Mouse (Mus musculus) activated CD4-positive, CD25-positive, alpha-beta regulatory T cell, adult 4 months (primary cell): Measurements from ENCODE around the gene Kdm2b. TPM values are rescaled to one million over a fixed set of nuclear protein-coding genes. Genes with fewer than 3 reads are reported as not detected.

Experiments used
- ATAC-seq: one replicate; pipeline ENCODE4 v1.8.0; 2017
- polyA plus RNA-seq, 2 experiments: library from polyadenylated mRNA; unstranded; fragments of 100-300 nt; shearing (Covaris generic); gene quantifications; one replicate each; pipeline ENCODE4 v1.2.1; 2017

Gene Kdm2b
- 10 to 100 TPM; 28.2 to 43.2 TPM for polyA plus RNA-seq

DNA sequence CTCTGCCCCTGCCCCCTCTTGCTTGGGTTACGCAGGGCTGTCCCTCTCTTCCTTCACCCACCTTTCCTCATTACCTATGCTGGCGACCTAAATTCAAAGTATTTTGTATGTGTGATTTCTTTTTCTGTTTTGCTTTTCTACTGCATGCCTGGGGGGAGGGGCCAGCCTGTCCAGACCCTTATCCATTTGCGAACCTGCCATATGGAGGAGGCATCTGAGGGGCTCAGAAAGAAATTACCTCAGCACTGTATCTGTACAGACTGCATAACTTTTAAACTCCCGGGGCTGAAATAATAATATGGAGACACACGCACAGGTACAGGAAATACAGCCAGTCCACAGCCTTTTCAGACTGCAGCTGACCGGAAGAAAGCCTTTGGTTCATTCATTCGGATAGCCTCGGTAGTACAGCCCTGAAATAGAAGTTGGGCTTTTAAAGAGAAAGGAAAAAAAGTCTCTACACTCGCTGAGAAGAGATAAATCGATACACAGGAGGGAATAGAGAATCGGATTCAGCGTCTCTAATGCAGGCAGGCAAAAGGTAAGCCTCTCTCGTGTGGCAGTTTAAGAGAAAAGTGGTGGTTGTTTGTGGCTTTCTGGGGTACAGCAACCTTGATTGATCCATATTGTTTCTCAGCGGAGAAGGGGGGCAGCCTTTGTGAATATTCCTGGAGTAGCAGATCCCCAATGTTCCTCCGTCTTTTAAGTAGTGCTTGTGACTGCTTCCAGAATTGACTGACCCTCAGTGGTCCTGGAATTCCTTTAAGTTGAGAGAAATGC is at the start of gene Kdm2b:
Gene Kdm2b (minus strand): TSS at position 273 of the 780 bp plus-strand sequence.
- ATAC-seq: no peak

DNA sequence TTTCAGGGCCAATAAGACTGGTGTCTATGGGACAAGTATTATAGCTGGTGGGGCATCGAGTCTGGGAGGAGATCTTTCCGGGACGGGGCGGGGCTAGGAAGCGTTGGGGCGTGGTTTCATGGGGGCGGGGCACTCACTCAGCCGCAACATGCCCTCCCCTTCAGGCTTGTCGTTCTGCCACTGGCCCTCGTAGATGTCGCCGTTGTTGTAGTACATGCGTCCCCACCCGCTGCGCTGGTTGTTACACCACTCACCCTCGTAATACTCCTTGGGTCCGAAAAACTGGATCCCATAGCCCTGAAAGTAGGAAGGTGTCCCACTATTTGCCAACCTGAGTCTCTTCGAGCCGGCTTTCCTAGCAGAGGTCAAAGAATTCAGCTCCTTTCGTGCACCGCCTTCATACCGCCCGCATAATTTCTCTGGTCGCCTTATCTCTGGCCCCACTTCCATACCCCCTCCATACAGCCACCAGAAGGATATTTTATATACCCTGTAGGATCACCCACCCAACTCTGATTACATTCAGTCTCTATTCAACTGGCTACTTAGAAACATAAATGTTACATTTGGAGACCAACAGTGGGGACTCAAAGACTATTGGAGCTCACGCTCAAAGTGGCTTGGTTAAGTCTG is 49.6 kb upstream of the Kdm2b start:
- ATAC-seq: peak; percentile 86

DNA sequence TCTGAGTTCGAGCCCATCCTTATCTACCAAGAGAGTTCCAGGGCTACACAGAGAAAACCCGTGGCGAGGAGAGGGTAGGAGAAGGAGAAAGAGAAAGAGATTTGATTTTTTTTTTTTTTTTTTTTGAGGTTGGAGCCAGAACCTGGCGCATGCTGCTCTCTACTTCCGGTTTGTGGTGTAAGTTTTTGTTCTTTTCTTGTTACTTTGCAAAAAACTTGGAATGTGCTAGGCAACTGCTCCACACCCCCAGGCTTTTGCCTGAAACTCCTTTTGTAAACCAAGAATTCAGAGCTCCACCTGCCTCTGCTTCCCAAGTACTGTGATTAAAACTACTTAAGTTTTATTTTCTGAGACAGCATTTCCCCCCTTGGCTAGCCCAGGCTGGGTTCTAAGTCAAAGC is 48.5 kb upstream of the Kdm2b start:
- no peak for ATAC-seq

DNA sequence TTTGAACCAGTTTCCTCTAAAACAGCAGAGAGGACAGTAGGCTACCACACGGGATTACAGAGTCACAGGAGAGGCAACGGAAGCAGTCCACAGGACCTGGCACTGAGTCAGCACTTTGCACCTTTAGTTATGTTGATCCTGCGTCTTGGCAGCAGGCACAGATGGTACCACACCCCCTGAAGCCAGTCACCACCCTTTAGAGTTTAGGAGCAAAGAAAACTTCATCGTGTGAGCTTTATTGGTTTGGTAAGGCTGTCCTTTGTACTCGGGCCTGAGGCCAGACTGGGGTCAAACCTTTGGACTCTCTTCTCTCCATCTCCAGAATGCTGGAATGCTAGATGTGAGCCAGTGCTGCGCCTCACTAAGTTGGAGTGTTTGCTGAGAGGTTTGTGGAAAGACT is 45.9 kb upstream of the Kdm2b start:
- no peak for ATAC-seq

DNA sequence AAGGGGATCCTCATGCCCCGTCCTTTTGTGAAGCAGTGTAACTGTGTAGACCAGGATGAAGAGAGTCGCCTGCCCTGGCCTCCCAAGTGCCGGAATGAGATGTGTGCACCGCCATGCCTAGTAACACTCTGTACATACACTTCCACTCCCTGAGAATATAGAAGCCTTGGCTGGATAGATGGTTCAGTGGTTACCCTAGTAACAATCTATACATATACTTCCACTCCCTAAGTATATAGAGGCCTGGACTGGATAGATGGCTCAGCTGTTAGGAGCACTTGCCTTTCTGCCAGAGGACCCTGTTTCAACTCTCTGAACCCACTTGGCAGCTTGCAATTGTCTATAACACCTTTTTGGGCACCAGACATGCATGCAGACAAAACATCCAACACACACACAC is 45.5 kb upstream of the Kdm2b start:
- ATAC-seq: no peak

DNA sequence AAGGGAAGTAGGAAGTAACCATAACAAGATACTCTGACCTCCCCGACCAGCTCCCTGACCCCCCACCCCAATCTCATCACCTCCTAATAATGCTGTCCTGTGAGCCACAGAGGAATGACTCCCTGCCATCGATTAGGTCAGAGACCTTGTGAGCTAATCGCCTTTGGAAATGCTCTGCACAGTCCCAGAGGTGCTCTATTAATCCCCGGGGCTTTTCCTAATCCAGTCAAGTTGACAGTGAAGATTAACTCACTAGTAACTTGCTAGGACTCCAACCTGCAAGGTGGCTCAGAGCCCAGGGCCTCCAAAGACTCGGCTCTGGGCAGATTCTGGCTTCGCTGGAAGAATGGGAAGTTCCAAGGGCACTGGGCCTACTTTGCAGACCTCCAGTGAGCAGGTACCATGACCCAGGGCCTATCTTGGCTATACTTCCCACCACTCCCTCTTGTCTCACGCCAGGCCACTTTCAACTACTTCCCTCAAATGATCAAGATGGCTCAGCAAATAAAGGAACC is 44.1 kb upstream of the Kdm2b start:
- no peak for ATAC-seq

DNA sequence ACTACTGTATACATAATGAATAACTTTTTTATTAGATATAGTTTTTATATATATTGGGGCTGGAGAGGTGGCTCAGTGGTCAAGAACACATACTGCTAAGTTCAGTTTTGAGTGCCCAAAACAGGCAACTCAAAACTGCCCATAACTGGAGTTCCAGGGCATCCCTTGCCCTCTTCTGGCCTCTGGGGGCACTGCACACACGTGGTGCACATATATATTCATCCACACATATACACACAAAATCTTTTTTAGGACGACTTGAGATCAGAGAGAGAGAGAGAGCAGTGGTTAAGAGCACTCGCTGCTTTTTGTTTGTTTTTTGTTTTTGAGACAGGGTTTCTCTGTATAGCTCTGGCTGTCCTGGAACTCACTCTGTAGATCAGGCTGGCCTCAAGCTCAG is 41.7 kb upstream of the Kdm2b start:
- no peak for ATAC-seq

DNA sequence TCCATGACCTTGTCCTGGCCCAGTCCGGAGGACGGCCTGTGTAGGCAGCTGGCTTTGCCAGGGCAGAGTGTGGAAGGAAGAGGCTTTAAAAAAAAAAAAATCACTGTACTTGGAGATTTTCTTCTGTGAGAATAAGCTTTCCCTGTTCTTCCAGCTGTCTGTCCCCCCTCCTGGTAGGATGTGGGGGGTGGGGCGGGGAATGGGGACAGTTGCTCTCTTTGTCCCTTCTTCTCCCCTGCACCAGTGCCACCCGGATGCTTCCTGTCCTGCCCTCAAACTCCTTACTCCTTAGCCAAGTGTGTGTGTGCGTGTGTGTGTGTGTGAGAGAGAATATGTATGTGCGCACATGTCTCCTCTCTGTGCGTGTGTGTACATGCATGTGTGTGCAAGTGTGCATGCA is 40.1 kb upstream of the Kdm2b start:
- no peak for ATAC-seq

DNA sequence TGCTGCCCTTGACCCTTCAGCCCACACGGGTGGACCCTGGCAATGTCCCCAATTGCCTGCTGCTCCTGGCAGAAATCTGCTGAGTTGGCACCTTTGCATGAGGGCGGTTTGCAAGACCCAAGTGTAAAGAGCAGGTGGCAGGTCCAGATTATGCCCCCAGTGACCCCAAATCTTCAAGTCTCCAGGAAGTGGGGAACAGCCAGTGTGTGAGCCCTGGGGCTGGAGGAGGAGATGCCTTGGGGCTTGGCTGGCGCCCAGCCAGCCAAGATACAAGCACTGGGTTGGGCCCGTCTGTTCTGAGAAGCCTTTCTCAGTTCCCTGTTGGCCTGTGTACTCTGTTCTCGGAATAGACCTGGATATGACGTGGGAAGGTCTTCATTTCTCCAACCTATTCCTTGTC is 37.8 kb upstream of the Kdm2b start:
- ATAC-seq: no peak

DNA sequence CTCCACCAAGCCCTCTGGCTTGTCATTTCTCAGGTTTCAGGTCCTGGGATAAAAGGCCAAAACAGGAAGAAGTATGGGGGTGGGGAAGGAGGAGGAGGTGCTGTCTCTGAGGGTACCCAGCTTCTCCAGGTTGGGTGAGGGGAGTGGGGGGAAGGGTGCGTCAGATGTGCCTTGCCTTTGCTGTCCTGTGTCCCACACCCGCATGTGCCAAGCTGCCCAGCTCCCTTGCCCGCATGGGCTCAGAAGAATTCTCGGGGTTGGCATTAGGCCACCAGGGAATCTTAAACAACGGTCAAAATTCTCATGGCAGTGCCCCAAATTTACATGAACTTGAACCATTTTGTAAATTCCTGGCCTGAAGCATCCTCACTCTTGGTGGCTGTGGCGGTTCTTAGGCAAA is 36.8 kb upstream of the Kdm2b start:
- ATAC-seq: no peak

DNA sequence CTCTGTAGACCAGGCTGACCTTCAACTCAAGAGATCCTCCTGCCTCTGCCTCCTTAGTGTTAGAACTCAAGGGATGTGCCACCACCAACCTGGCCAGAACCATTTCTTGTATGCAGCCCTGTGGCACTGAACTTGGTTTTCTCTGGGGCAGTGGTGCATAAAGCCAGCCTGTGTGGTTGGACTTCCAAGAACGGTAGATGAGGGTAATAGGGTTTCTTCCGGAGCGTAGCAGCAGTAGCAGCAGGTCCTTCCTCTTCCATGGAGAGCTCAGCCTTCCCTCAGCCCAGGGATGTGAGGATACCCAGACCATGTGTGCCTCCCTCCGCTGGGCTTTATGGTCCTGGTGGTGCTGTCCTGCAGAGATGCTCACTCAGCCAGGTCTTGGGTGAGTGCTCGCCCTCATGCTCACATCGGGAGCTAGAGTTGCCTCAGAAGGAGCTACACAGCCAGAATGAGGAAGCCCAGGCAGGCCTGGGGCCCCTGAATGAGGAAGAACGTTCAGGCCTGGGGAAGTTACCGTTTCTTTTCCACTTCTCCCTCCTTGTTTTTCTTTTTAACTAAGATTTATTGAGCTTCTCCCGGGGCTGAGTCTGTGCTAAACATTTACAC is 35.4 kb upstream of the Kdm2b start:
- ATAC-seq: no peak

DNA sequence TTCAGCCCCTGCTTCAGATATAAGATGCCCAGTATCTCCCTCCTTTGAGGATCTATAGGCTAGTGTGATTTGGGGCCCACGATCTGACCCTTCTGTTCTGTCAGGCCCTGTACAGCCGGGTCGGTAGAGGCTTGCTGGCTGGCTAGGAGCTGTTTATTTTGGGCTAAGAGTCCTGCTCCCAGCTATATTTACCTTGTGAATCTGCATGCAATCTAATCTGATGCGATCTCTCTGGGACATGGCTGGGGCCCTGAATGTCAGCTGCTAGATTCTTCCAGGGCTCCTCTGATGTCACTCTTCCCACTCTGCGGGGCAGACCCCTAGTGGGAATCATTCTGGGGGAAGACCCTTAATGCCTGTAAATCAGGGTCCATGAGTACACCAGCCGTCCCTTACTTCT is 34.7 kb upstream of the Kdm2b start:
- ATAC-seq: no peak

DNA sequence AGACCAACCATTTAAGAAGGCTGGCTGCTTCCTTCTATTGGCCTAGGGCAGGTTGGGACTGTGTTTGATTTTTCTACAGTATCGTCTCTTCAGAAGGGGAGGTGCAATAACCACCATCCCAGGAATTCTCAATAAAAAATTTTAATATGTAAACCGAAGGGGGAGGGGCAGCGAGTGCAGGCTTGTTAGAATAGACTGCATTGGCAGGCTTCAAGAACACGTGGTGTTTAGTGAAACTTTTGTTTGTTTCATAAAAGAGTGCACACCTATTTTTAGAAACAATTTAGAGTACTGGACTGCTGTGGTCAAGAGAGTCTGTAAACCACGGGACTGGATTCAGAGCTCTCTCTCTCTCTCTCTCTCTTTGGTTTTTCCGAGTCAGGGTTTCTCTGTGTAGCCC is 33.4 kb upstream of the Kdm2b start:
- no peak for ATAC-seq

DNA sequence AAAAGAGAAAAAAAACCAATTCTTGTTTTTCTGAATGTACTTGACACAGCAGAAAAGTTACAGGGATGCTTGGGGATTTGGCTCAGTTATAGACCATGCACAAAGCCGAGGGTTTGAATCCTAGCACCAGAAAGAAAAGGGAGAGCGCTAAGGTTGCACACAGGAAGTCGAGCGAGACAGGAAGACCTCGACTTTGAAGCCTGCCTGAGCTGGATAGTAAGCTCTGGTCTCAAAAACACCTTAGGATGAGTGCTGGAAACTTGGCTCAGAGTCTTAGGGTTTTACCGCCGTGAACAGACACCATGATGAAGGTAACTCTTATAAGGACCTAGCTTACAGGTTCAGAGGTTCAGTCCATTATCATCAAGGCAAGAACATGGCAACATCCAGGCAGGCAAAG is 31.8 kb upstream of the Kdm2b start:
- peak; percentile 49 for ATAC-seq

DNA sequence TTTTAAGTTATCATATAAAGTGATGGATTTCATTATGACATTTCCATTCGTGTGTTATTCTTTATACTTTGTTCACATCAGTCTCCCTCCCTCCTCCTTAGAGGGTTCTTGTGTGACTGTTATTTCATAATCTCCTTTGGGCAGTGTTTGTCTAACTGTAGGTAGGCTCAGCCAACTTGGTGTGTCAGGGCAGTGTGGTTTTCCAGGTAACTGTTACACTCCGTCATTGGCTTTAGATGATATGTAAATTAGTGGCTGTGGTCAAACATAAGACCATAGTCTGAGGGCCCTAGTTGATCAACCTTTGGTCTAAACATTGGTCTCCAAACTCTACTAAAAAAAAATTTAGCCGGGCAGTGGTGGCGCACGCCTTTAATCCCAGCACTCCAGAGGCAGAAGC is 30.8 kb upstream of the Kdm2b start:
- ATAC-seq: no peak

DNA sequence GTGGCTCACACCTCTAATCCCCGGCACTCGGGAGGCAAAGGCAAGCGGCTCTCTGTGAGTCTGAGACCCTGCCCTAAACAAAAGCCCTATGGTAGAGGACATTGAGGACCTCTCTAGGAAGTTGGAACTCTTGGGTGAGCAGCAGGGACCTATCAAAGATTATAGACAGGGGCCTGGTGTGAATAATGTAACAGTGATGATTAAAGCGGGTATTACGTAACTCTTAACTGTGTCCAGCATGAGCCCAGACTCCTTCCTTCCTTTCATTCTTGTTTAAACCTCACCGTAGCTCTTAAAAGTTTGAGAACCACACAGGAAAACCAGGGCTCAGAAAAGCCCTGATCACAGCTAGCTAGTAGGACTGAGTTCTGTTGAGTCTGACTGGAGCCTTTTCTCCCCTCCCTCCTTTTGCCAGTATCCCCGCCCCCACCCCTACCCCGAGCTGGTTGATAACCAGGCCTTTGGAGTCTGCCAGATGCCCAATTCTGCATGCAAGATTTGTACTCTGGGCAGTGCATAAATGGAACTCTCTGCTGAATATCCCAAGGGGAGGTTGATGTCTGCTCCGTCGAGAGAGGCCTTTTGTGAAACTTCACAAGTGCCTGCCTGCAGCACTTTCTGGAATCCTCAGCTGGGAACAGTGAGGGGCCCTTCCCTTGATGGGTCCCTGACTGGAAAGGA is 29.9 kb upstream of the Kdm2b start:
- no peak for ATAC-seq

DNA sequence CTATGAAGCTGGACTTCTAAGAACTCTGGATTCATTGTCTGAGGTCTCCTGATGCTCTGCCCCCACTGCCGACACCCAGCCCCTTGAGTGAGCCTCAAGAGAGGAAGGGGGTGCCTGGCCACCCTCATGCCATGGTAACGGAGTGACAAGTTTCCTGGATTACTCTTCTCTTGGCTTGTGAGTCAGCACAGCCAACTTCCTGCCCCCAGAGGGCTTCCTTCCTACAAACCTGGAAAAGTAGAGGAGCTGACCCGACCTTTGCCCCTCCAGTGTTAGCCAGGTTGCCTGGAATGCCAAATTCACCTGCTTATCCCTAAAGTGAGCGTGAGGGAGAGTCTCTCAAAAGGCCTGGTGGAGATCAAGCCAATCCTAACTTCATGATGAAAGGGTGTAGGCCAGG is 27.9 kb upstream of the Kdm2b start:
- no peak for ATAC-seq

DNA sequence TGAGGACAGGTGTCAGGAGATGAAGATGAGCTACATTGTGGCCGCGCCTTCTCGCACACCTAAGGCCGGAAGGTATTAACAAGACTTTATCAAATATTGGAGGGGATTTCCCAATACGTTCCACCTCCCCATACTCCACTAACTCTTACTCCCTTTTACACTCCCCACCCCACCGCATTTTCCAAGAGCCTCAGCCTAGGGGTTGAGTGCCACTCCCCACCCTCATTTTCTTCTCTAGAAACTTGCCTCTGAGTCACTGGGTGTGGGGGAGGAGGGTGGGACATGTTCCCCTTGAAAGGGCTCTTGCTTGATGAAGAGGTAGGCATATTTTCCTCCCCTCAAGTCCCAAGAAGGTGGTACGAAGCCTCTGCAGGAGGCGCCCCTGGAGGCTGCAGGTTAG is 26.3 kb upstream of the Kdm2b start:
- ATAC-seq: peak; percentile 48

DNA sequence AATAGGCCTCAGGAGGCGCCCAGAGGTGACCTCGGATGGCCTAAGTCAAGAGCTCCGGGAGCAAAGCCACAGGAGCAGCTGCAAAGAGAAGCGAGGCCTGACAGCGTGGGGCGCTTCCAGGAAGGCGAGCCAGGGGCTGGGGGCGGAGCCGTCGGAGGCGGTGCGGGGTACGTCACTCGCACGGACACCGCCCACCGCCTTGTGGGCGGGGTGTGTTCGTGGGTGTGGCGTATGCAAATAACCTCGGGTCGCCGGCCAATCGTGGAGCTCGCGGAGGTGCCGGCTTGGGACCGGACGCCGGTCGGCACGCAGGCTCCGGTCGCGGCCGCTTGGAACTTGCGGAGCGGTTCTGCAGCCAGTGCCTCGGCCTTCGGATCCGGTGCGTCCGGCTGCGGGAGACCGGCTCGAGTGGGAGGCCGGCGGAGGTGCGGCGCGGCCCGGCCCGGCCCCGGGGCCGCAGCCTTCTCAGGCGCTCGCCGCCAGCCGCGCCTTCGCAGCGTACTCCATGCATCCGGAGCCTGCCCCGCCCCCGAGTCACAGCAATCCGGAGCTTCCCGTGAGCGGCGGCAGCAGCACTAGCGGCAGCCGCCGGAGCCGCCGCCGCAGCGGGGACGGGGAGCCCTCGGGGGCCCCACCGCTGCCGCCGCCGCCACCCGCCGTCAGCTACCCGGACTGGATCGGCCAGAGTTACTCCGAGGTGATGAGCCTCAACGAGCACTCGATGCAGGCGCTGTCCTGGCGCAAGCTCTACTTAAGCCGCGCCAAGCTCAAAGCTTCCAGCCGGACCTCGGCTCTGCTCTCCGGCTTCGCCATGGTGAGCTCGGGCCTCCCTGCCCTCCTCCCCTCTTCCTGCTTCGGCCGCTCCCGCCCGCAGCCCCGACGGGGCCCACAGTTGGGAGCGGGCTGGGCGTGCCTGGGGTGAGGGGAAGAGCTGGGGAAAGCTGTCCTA is 25.4 kb upstream of the Kdm2b start, which contains the start of gene Orai1:
Gene Orai1 (plus strand): TSS at position 322 of the 949 bp plus-strand sequence.
- peak; percentile 70 for ATAC-seq

DNA sequence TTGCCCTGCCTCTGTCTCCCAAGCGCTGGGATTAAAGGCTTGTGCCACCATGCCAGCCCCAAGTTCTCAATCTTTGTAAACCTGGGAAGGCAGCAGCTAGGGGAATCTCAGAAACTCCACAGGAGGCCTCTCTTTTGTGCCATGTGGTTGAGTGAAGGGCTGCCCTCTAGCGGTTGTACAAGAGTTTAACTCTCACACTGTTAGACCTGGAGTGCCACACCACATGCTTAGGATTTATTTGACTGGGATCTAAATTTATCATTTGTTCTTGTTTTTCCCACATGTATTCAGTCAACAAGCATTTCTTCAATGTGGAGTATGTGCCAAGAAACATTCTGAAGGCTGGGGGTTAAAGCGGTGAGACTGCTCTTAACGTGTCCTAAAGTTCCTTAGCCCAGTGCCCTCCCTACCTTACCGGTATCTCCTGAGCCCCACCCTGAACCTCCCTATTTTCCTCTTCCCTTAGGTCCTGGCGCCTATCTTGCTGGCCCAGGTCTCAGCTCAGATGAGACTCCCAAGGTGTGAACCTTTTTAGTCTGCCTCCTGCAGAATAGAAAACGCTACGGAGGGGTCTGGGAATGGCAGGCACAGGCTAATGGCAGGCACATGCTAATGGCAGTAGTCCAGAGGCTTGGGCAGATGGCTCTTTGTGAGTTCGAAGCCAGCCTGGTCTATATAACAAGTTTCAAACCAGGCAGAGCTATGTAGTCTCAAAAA is 24.1 kb upstream of the Kdm2b start:
- no peak for ATAC-seq

DNA sequence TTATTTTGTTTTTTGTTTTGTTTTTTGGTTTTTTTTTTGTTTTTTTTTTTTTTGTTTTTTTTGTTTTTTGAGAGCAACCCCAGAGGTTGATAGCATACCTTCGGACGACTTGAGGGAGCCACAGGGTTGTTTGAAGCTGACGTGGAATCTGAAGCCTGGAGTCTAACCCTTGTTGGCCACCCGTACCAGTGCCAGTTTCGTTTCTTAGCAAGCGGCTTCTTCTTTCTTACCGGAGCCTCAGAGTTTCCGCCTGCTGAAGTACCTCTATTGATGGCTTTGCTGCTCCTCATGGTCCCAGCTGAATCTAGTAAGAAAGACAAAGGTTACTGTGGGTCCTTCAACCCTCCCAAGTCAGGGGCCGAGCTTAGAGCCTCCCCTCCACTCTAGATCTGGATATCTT is 22.1 kb upstream of the Kdm2b start:
- no peak for ATAC-seq
